Comparison of ENCODE assay signal across 12 mouse cellular contexts in the genomic region with DNA sequence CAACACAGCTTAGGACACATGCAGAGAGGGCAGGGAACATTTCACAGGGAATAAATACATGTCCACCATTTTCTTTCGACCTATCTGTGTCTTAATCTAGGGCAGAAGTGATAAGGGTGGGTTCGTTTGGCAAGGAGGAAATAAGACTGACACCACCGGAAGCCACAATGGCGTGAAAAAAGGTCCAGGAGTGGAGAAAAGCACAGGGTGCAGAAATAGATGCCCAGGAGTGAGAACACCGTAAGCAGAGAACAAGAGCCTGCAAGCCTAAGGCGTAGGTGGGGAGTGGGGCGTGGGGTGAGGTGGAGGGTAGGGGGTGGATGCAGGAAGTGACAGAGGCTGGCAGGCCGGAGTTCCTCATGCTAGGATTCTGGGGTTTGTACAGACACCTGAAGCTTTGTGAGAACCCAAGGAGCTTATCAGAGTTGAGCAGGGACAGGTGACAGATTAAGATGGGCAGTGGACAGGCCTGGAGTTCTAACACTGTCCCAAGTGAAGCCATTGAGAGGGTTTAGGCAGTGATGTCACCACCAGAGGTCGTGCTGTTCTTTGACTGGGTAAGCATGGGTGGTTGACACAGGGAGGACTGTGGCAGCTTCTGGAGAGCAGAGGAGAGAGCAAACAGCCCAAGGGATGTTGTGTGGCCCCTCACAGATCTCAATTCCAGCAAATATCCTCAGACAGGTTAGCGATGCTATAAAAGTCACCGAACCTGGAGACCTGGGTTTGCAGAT. TPM values are rescaled to one million over a fixed set of nuclear protein-coding genes. Genes with fewer than 3 reads are reported as not detected.
DNase-seq lines count a peak whose midpoint lies in the region; ATAC-seq lines count a peak whose summit lies in the region.
"Had no signal": no experiment of that assay in that cellular context is flagged by ENCODE, and none has a peak within 500 bp of the region (broad histone marks: within the 10 kb centered on the region; RNA-seq: fewer than 3 reads in every experiment).

No protein-coding gene starts in this region.

- peak; percentile 77 for ATAC-seq in megakaryocyte, adult 5-6 weeks (ENCODE audit: poor library complexity, severe bottlenecking)

- peak; percentile 91 for DNase-seq in 416B (ENCODE audit: low read depth)
- peak; percentile 20 for DNase-seq in CD4-positive helper T cell, adult 2 months (ENCODE audit: low read depth, low spot score)
- peak; percentile 37 for DNase-seq in embryo, embryonic 10.5 days (ENCODE audit: low spot score)
- no peak for DNase-seq in cerebellum, postnatal 4 days (ENCODE audit: low spot score in 2 of 2)
- DNase-seq in frontal cortex, postnatal 14 days (ENCODE audit: low spot score in 2 of 2) = no peak
- no peak for DNase-seq in frontal cortex, postnatal 36 days (ENCODE audit: low spot score in 2 of 2)
- DNase-seq in spleen, postnatal 4 days (ENCODE audit: low spot score in 2 of 2) = no peak
- DNase-seq: cerebellum, adult 18-20 months; lung, postnatal 14 days had no signal

RNA-seq across cellular contexts. Expression of a gene that starts 12.0 kb away (rescaled TPM):
- 4.8 and 6.4 TPM in 2 replicates for total RNA-seq in megakaryocyte, adult 5-6 weeks (2015)
- total RNA-seq in megakaryocyte, adult 5-6 weeks (2017) = 2.2 and 2.5 TPM in 2 replicates

RNA-seq across cellular contexts. Expression of a gene that starts 29.7 kb away (rescaled TPM):
- total RNA-seq in megakaryocyte, adult 5-6 weeks (2015) = not detected in 2 replicates
- not detected in 2 replicates for total RNA-seq in megakaryocyte, adult 5-6 weeks (2017)
- total RNA-seq: adrenal gland, postnatal 14 days; left cerebral cortex, postnatal 36 days had no signal

Comparison
In these comparisons a context has a peak if more than half of its experiments do, and no peak if none do; other contexts are left out.
1. DNase-seq: peak in 416B (single experiment), CD4-positive helper T cell, adult 2 months (single experiment) and embryo, embryonic 10.5 days (single experiment); none in cerebellum, postnatal 4 days (0 of 2), frontal cortex, postnatal 14 days (0 of 2), frontal cortex, postnatal 36 days (0 of 2) and spleen, postnatal 4 days (0 of 2).